Mouse (Mus musculus) hindbrain, embryonic 16.5 days (tissue): ENCODE data around the gene Vtn. TPM values are rescaled to one million over a fixed set of nuclear protein-coding genes. Genes with fewer than 3 reads are reported as not detected.

Experiments used
- ATAC-seq: fragments of 200-750 bp; cut with Nextera tagmentation; 2 replicates; pipeline ENCODE4 v1.8.0; 2017; ENCODE audit warnings: moderate TSS enrichment, moderate library complexity
- H3K27ac ChIP-seq: fragments of 300-500 bp; sonication (generic); 2 replicates; pipeline ENCODE4 v1.5.1; 2014; ENCODE audit warnings: low read depth, mild to moderate bottlenecking, control low read depth, low read length, moderate library complexity
- H3K27me3 ChIP-seq: fragments of 300-500 bp; sonication (generic); replicated peaks from 2 replicates; pipeline ENCODE4 v1.6.1; 2014; ENCODE audit warnings: low read length; ENCODE audit not compliant: control insufficient read depth, insufficient read depth
- H3K36me3 ChIP-seq: fragments of 300-500 bp; sonication (generic); 2 replicates; pipeline ENCODE4 v1.6.1; 2014; ENCODE audit warnings: mild to moderate bottlenecking, low read length, moderate library complexity, mixed read lengths; ENCODE audit not compliant: control insufficient read depth, insufficient read depth
- H3K4me1 ChIP-seq: fragments of 300-500 bp; sonication (generic); 2 replicates; pipeline ENCODE4 v1.6.1; 2014; ENCODE audit warnings: low read depth, low read length; ENCODE audit not compliant: control insufficient read depth, insufficient read depth
- H3K4me2 ChIP-seq: fragments of 300-500 bp; sonication (generic); 2 replicates; pipeline ENCODE4 v1.6.1; 2014; ENCODE audit warnings: mild to moderate bottlenecking, low read length, control low read depth, moderate library complexity
- H3K4me3 ChIP-seq: fragments of 300-500 bp; sonication (generic); 2 replicates; pipeline ENCODE4 v1.5.1; 2014; ENCODE audit warnings: mild to moderate bottlenecking, low read length, control low read depth, moderate library complexity
- H3K9ac ChIP-seq: fragments of 300-500 bp; sonication (generic); 2 replicates; pipeline ENCODE4 v1.6.1; 2014; ENCODE audit warnings: low read depth, mild to moderate bottlenecking, control low read depth, low read length, moderate library complexity
- H3K9me3 ChIP-seq: fragments of 300-500 bp; sonication (generic); 2 replicates; pipeline ENCODE4 v1.6.1; 2014; ENCODE audit warnings: mild to moderate bottlenecking, low read length, moderate library complexity; ENCODE audit not compliant: control insufficient read depth
- whole genome bisulfite sequencing: fragments of 180-500 bp; shearing (Covaris S2); extraction: QIAGEN DNeasy Blood & Tissue Kit; methylation state at CpG from one replicate; pipeline ENCODE4 v1.1.7; 2014; 5-methylcytosine and 5-hydroxymethylcytosine counted together
- polyA plus RNA-seq: library from polyadenylated mRNA; unstranded; fragments of >200 nt; fragmentation: Nextera tagmentation; extraction: Ambion mirVana; gene quantifications from 2 replicates; pipeline ENCODE4 v1.2.1, GENCODE M21; 2015

The Vtn gene
- polyA plus RNA-seq, 1 experiment from 2014 or later = 150 TPM

DNA sequence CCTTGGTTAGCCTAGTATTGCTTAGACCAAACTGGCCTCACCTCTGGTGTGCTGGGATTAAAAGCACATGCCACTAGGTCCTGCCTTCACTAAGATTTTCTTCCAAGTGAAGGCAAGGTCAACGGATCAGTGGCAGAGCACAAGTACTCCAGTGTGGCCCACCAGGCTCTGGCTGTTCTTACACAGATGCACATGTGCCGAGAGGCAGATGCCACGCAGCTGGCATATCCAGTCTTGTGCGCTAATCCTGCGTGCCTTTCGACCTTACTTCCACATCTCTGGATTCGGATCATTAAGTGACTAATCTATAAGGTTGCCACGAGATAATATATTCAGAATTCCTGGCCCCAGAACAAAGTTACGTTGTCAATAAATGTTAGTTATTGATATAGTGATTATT, 33.8 kb upstream of the Vtn start:
- Histone ChIP-seq H3K9ac (peak overlapping the region; percentile 87), H3K9me3 (no peaks in the 10 kb centered on the region), H3K4me1 (peaks cover 16% of the 10 kb centered on the region), H3K4me3 (peak overlapping the region; percentile 74), H3K4me2 (peak overlapping the region; percentile 86), H3K27me3 (no peaks in the 10 kb centered on the region), H3K27ac (no peak overlapping the region; the same call in 1 of the 2 replicates), H3K36me3 (no peaks in the 10 kb centered on the region)
- 19% methylated on average over 9 of the region's 9 CpGs for WGBS
- no peak for ATAC-seq

DNA sequence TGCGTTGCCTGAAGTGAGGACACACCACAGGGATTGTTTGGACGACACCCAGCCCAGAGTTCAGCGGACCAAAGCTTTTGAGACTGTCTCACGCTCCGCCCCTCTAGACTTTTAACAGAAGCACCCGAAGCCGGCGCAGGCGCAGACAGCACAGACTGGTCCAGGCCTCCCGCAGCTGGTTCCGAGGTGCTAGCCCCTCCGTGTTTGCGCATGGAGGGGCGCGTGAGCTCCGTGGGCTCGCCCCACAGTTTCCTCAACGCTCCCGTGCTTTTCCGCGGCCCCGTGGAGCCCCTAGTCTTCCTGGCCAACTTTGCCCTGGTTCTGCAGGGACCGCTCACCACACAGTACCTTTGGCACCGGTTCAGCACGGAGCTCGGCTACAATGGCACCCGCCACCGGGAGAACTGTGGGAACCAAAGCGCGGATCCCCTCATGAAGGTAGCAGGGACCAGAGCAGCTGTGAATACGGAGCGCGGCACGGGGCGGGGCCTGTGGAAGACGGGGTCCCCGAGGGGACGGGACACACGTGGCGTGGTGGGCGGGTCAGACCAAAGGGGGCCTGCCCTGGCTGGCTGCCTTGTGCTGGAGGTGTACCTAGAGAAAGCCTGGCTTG, 33.2 kb upstream of the Vtn start, which contains the start of gene Slc46a1:
Gene Slc46a1 (plus strand): TSS at position 130 of the 613 bp plus-strand sequence.
- Histone ChIP-seq H3K36me3 (no peaks in the 10 kb centered on the region), H3K9ac (peak within 1 kb of the TSS; percentile 87), H3K9me3 (no peaks in the 10 kb centered on the region), H3K4me3 (peak within 1 kb of the TSS; percentile 74), H3K4me1 (peaks cover 16% of the 10 kb centered on the region), H3K4me2 (peak within 1 kb of the TSS; percentile 86), H3K27ac (peak within 1 kb of the TSS; percentile 89), H3K27me3 (no peaks in the 10 kb centered on the region)
- under 1% methylated on average over 41 of the region's 41 CpGs for WGBS
- peak; percentile 91 for ATAC-seq

DNA sequence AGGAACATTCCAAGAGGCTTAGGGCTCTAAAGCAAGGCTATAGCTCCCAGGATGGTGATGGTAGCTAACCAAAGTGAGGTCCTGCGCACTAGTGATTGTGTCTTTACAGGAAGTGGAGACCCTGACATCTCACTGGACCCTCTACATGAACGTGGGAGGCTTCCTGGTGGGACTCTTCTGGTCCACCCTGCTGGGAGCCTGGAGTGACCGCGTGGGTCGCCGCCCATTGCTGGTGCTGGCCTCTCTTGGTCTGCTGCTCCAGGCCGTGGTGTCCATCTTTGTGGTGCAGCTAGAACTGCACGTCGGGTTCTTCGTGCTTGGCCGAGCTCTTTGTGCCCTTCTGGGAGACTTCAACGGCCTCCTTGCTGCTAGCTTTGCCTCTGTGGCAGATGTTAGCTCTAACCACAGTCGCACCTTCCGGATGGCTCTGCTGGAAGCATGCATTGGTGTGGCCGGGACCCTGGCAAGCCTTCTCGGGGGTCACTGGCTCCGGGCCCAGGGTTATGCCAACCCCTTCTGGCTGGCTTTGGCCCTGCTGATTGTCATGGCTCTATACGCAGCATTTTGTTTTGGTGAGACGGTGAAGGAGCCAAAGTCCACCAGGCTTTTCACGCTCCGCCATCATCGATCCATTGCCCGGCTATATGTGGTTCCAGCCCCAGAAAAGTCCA, 32.5 kb upstream of the Vtn start:
- Histone ChIP-seq H3K9ac (peak overlapping the region; percentile 87), H3K36me3 (no peaks in the 10 kb centered on the region), H3K27ac (peak overlapping the region; percentile 89), H3K9me3 (no peaks in the 10 kb centered on the region), H3K4me3 (peak overlapping the region; percentile 74), H3K4me1 (peaks cover 16% of the 10 kb centered on the region), H3K4me2 (peak overlapping the region; percentile 86), H3K27me3 (no peaks in the 10 kb centered on the region)
- WGBS = 49% methylated on average over 23 of the region's 23 CpGs
- peak; percentile 34; the same call in 1 of the 2 replicates for ATAC-seq

DNA sequence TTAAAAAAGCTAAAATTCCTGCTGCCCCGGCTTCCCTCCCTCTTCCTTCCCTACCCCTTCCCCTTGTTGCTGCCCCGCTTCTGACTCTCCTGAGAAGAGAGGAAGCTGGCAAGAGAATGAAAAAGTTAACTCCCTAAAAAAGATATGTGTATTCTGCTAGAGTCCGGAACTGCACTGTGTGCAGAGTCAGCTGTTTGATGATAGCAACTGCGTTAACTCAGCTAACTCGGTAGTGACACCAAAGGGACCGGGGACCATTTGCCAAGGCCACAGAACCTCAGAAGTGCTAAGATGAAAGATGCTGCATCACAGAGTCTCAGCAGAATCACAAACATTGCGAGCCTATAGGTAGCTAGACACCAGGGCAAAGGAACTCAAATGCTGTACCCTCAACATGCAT, 31.4 kb upstream of the Vtn start:
- H3K9me3 ChIP-seq = no peaks in the 10 kb centered on the region
- H3K36me3 ChIP-seq = no peaks in the 10 kb centered on the region; the same call in 1 of the 2 replicates
- WGBS = 83% methylated on average over 7 of the region's 7 CpGs
- no peak overlapping the region for H3K27ac ChIP-seq
- no peak overlapping the region for H3K9ac ChIP-seq
- no peak for ATAC-seq
- H3K4me2 ChIP-seq = no peak overlapping the region
- no peaks in the 10 kb centered on the region for H3K27me3 ChIP-seq
- peaks cover 16% of the 10 kb centered on the region for H3K4me1 ChIP-seq
- no peak overlapping the region for H3K4me3 ChIP-seq

DNA sequence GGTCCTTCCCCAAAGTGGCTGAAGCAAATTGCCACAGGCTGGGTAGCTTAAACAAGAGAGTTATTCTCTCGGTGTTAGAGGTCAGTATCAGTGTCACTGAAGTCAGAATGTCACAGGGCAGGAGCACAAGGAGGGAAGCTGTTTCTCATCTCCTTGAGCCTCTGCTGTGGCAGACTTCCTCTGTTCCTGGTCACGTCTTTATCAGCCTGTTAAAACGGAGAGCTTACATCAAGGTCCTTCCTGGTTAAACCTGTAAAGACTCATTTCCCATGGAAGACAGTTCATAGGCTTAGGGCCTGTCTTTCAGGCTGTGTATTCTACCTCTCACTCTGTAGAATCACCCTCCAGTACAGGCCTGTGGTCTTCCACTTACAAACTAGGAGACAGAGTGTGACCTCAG, 31.0 kb upstream of the Vtn start:
- Histone ChIP-seq H3K27ac (no peak overlapping the region), H3K9ac (no peak overlapping the region), H3K27me3 (no peaks in the 10 kb centered on the region), H3K4me1 (peaks cover 16% of the 10 kb centered on the region), H3K4me2 (no peak overlapping the region), H3K4me3 (no peak overlapping the region), H3K9me3 (no peaks in the 10 kb centered on the region), H3K36me3 (no peaks in the 10 kb centered on the region; the same call in 1 of the 2 replicates)
- ATAC-seq = no peak
- 76% methylated on average over 3 of the region's 3 CpGs for WGBS

DNA sequence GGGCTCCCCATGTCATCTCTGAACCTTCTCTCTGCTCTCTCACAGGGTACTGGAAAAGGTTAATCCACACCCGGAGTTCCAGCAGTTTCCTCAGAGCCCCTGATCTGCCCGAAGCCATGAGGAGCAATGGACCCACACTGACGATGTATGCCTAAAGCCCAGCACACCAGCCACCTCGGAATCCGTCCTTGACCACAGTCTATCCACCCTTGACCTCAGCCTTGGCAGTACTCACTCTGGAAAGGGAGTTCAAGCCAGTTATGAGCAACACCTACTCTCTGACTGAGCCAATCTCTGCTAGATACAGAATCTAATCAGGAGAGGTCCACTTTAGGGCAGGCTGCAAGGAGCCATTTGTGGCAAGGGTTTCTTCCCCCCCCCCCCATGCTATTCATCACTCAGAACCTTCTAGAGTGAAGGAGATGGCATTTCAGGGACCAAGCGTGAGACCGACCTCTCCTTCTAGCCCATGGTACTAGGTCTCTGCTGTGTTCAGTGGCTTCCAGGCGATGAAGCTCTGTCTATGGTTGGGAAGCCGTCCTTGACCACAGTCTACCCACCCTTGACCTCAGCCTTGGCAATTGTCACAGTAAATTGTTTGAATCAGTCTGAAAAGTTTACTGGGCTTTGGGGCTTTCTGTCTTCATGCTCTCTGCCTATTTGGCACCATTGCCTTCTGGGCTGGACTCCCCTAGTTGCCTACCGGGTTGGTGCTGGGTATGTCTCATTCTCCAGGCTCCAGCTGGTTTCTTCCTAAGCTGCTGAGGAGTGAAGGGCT, 27.4 kb upstream of the Vtn start:
- no peak overlapping the region for H3K27ac ChIP-seq
- no peaks in the 10 kb centered on the region for H3K27me3 ChIP-seq
- ATAC-seq = no peak
- WGBS = 92% methylated on average over 10 of the region's 10 CpGs
- H3K4me1 ChIP-seq = peaks cover 4% of the 10 kb centered on the region
- no peak overlapping the region for H3K4me3 ChIP-seq
- peaks cover 6% of the 10 kb centered on the region for H3K36me3 ChIP-seq
- no peaks in the 10 kb centered on the region for H3K9me3 ChIP-seq
- H3K9ac ChIP-seq = no peak overlapping the region
- H3K4me2 ChIP-seq = no peak overlapping the region

DNA sequence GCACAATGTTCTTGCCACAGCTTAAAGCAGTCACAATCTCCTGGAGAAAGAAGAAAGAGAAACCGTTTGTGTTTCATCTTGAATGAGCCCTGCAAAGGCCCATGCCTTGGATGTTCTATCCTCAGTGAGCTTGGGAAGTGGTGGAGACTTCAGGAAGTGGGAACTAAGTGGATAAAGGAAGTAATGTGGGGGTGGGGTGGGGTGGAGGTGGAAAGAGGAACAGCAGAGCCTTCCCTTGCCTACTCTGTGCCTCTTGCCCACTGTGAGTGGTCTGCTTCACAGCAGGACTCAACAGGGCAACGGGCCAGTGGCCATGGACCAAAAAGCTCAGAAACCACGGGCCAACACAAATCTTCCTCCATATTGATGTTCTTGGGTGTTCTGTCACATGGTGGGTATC, 23.6 kb upstream of the Vtn start:
- Histone ChIP-seq H3K4me2 (no peak overlapping the region), H3K4me1 (no peaks in the 10 kb centered on the region), H3K9me3 (no peaks in the 10 kb centered on the region), H3K27ac (no peak overlapping the region), H3K9ac (no peak overlapping the region), H3K36me3 (peaks cover 11% of the 10 kb centered on the region), H3K4me3 (no peak overlapping the region), H3K27me3 (no peaks in the 10 kb centered on the region)
- ATAC-seq = no peak
- 80% methylated on average over 3 of the region's 3 CpGs for WGBS

DNA sequence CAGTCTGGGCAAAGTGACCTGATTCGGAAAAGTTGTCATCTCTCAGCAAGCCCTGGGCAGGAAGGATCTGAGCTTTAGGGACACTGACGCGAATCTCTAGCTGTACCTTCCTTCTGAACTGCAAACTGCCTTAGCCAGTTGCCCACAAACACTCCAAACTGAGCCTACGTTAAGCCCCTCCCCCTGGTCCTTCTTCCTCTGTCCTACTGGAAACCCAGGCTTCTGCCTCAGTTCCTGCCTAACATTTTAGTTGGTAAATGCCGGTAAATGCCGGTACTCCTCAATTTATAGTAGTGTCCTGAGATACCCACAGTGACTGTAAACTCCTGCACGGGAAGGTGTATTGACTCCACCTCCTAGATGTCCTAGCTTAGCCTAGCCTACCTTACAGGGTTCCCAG, 15.3 kb upstream of the Vtn start:
- Histone ChIP-seq H3K27me3 (no peaks in the 10 kb centered on the region), H3K4me1 (no peaks in the 10 kb centered on the region), H3K4me3 (no peak overlapping the region), H3K9ac (no peak overlapping the region), H3K36me3 (peaks cover 48% of the 10 kb centered on the region), H3K27ac (no peak overlapping the region), H3K4me2 (no peak overlapping the region), H3K9me3 (no peaks in the 10 kb centered on the region)
- ATAC-seq = no peak
- 69% methylated on average over 7 of the region's 7 CpGs for WGBS

- H3K27ac ChIP-seq = no peak overlapping the region
- H3K4me1 ChIP-seq = peaks cover 9% of the 10 kb centered on the region
- no peaks in the 10 kb centered on the region for H3K9me3 ChIP-seq
- H3K4me3 ChIP-seq = no peak overlapping the region
- peaks cover 24% of the 10 kb centered on the region for H3K36me3 ChIP-seq
- H3K27me3 ChIP-seq = no peaks in the 10 kb centered on the region
- no peak overlapping the region for H3K9ac ChIP-seq
- 4% methylated on average over 8 of the region's 8 CpGs for WGBS
- ATAC-seq = 0 out of 2 replicates have a peak, but pooled peaks have one; percentile 1
- H3K4me2 ChIP-seq = no peak overlapping the region
Observed at GRCm38 (mm10) chr11:78488168-78488567, 10.7 kb upstream of the Vtn start.
